In the genomic region with DNA sequence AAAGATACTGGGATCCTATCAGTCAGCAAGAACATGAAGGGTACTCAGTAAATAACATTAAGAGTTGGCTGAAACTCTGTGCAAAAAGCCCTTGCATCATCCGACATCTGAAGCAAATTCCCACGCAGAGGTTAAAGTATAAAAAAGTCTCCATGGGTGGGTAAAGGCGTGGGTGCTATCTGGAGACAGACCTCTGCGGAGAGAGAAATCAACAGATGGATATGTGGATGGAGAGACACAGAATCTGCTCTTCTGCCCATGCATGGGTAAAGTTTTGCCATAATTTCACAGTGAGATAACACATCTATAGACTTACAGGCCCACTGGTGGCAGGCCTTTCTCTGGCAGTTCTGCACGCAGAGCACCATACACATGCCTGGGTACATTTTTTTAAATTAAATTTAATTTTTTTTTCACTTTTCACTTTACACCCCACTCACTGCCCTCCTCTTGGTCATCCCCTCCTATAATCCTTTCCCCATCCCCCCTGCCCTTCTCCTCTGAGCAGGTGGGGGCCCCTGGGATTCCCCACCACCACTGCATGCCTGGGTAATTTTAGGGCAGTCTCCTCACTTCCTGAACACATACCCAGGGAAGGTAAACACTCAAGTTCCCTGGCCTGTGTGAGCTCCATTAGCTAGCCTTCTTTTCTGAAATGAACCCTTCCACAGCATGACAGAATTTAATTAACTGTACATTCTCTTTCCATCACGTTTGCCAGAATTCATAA, we compare ENCODE assay signal across 22 mouse cellular contexts.
DNase-seq lines count a peak whose midpoint lies in the region; ATAC-seq lines count a peak whose summit lies in the region.
"Had no signal": no experiment of that assay in that cellular context is flagged by ENCODE, and none has a peak within 500 bp of the region (broad histone marks: within the 10 kb centered on the region; RNA-seq: fewer than 3 reads in every experiment).

No protein-coding gene starts in this region.

- WGBS in kidney, embryonic 16.5 days: 79% methylated on average over 6 of the region's 6 CpGs
- 82% methylated on average over 6 of the region's 6 CpGs for WGBS in midbrain, embryonic 16.5 days
- 83% methylated on average over 6 of the region's 6 CpGs for WGBS in midbrain, embryonic 15.5 days

- peak; percentile 29 to 66 for DNase-seq in frontal cortex, adult 2 months (ENCODE audit: extremely low spot score in 1 of 2, low spot score in 1 of 2)
- no peak for DNase-seq in frontal cortex, postnatal 14 days (ENCODE audit: low spot score in 2 of 2)
- no peak for DNase-seq in kidney, postnatal 25 days
- no peak for DNase-seq in yolk sac, embryonic 10.5 days (ENCODE audit: low spot score)
- DNase-seq: adrenal gland, postnatal 25 days; cerebellum, adult 11 months; cerebellum, adult 9-11 months; gastrocnemius, postnatal 14 days; heart, adult 18-20 months; heart, postnatal 36 days; kidney, adult 8-10 months; liver, postnatal 0 days had no signal

- H3K27me3 ChIP-seq in kidney, embryonic 16.5 days (ENCODE audit: insufficient read depth, low read length): no peaks in the 10 kb centered on the region
- no peaks in the 10 kb centered on the region for H3K27me3 ChIP-seq in midbrain, embryonic 16.5 days (ENCODE audit: control insufficient read depth, insufficient read depth, low read depth, low read length)
- H3K27me3 ChIP-seq in midbrain, embryonic 15.5 days (replicated peaks): no peaks in the 10 kb centered on the region
- H3K27me3 ChIP-seq: heart, embryonic 15.5 days; neural tube, embryonic 15.5 days had no signal

- no peaks in the 10 kb centered on the region for H3K4me1 ChIP-seq in kidney, embryonic 16.5 days (ENCODE audit: insufficient read depth, low read length)
- H3K4me1 ChIP-seq in midbrain, embryonic 16.5 days (ENCODE audit: control insufficient read depth, insufficient read depth, low read length): no peaks in the 10 kb centered on the region
- H3K4me1 ChIP-seq in midbrain, embryonic 15.5 days: no peaks in the 10 kb centered on the region
- H3K4me1 ChIP-seq: heart, embryonic 15.5 days; midbrain, embryonic 10.5 days; neural tube, embryonic 15.5 days had no signal

- H3K9me3 ChIP-seq in kidney, embryonic 16.5 days (ENCODE audit: low read length): no peaks in the 10 kb centered on the region
- no peaks in the 10 kb centered on the region for H3K9me3 ChIP-seq in midbrain, embryonic 16.5 days (replicated peaks; ENCODE audit: control insufficient read depth, low read length, poor library complexity, severe bottlenecking)
- no peaks in the 10 kb centered on the region for H3K9me3 ChIP-seq in midbrain, embryonic 15.5 days
- H3K9me3 ChIP-seq: heart, embryonic 15.5 days; midbrain, embryonic 10.5 days; neural tube, embryonic 15.5 days had no signal

- no peak overlapping the region for H3K9ac ChIP-seq in kidney, embryonic 16.5 days (replicated peaks; ENCODE audit: low read length)
- no peak overlapping the region for H3K9ac ChIP-seq in midbrain, embryonic 16.5 days (ENCODE audit: low read depth, low read length)
- no peak overlapping the region for H3K9ac ChIP-seq in midbrain, embryonic 15.5 days
- H3K9ac ChIP-seq: heart, embryonic 15.5 days; hindbrain, embryonic 14.5 days; liver, postnatal 0 days; neural tube, embryonic 15.5 days had no signal

- no peaks in the 10 kb centered on the region for H3K36me3 ChIP-seq in kidney, embryonic 16.5 days (ENCODE audit: insufficient read depth, low read length)
- no peaks in the 10 kb centered on the region for H3K36me3 ChIP-seq in midbrain, embryonic 16.5 days (ENCODE audit: control insufficient read depth, insufficient read depth, low read length)
- H3K36me3 ChIP-seq in midbrain, embryonic 15.5 days (replicated peaks): no peaks in the 10 kb centered on the region
- H3K36me3 ChIP-seq: heart, embryonic 15.5 days; midbrain, embryonic 10.5 days; neural tube, embryonic 15.5 days had no signal

- no peak overlapping the region for H3K4me3 ChIP-seq in kidney, embryonic 16.5 days (ENCODE audit: low read length)
- no peak overlapping the region for H3K4me3 ChIP-seq in midbrain, embryonic 16.5 days (ENCODE audit: low read depth, low read length)
- no peak overlapping the region for H3K4me3 ChIP-seq in midbrain, embryonic 15.5 days
- H3K4me3 ChIP-seq: heart, embryonic 15.5 days; midbrain, embryonic 10.5 days; neural tube, embryonic 15.5 days had no signal

- no peak overlapping the region for H3K27ac ChIP-seq in kidney, embryonic 16.5 days (ENCODE audit: low read length)
- H3K27ac ChIP-seq in midbrain, embryonic 16.5 days (ENCODE audit: low read length): no peak overlapping the region
- H3K27ac ChIP-seq in midbrain, embryonic 15.5 days: no peak overlapping the region
- H3K27ac ChIP-seq: heart, embryonic 15.5 days; hindbrain, embryonic 14.5 days; midbrain, embryonic 10.5 days; neural tube, embryonic 15.5 days; stomach, postnatal 0 days had no signal

- H3K4me2 ChIP-seq in kidney, embryonic 16.5 days (replicated peaks; ENCODE audit: low read depth, low read length): no peak overlapping the region
- no peak overlapping the region for H3K4me2 ChIP-seq in midbrain, embryonic 16.5 days (ENCODE audit: low read length)
- H3K4me2 ChIP-seq in midbrain, embryonic 15.5 days: no peak overlapping the region
- H3K4me2 ChIP-seq: heart, embryonic 15.5 days; hindbrain, embryonic 14.5 days; liver, embryonic 11.5 days; neural tube, embryonic 15.5 days had no signal

- ATAC-seq in kidney, embryonic 16.5 days (ENCODE audit: low FRiP score, low TSS enrichment): 0 out of 2 replicates have a peak, but pooled peaks have one; percentile 52
- peak; percentile 32 for ATAC-seq in midbrain, embryonic 16.5 days
- ATAC-seq in midbrain, embryonic 15.5 days (replicated peaks): no peak
- ATAC-seq: liver, postnatal 0 days; lung, postnatal 0 days had no signal

Comparison
In these comparisons a context has a peak if more than half of its experiments do, and no peak if none do; other contexts are left out.
1. DNase-seq: peak in frontal cortex, adult 2 months (2 of 2); none in frontal cortex, postnatal 14 days (0 of 2), kidney, postnatal 25 days (0 of 2) and yolk sac, embryonic 10.5 days (single experiment).